Mouse (Mus musculus): Measurements from ENCODE around the gene Gcnt2.

GRCm38 (mm10) chr13:40913395-40914018 is 54.0 kb downstream of the Gcnt2 start:
- TF ChIP-seq POLR2A (IDR thresholded peaks at IDR 0.05; ENCODE audit: insufficient read length, low read depth), result no peak
- TF ChIP-seq MAX (IDR thresholded peaks at IDR 0.05; ENCODE audit: low read depth), result no peak
- no peak for TF ChIP-seq MYOD1 (IDR thresholded peaks at IDR 0.05; ENCODE audit: control insufficient read depth in 1 of 3, insufficient read length in 2 of 3, low read depth in 2 of 3)

All from myocyte (in vitro differentiated cells).